Comparison of ENCODE assay signal across 37 mouse cellular contexts in the genomic region with DNA sequence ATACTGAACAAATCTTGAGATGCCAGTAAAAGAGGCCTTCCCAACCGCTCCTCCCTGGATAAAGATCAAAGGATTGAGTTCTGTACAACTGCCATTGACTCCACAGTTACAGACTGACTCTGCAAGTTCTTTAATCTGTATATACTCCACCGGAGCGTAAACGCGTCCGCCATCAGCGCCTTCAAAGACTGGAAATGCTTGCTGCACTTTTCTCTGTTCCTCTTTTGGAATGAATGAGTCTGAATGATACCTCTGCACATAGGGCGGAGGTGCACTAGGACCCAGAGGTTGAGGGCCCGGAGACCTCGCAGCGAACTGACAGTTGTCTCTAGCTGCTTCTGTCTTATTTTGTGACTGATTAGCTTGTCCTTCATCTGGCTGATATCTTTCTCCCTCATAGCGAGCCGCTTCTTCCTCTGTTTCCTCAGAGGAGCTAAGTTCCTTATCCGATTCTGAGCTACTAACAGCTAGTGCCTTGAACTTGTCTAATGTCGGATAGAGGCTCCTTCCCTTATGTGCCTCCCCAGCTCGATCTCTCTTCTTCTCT. TPM values are rescaled to one million over a fixed set of nuclear protein-coding genes. Genes with fewer than 3 reads are reported as not detected.
"Had no signal": no experiment of that assay in that cellular context is flagged by ENCODE, and none has a peak within 500 bp of the region (broad histone marks: within the 10 kb centered on the region; RNA-seq: fewer than 3 reads in every experiment).

No protein-coding gene starts in this region.

RNA-seq across cellular contexts. Expression of a gene that starts 48.7 kb away (rescaled TPM):
- total RNA-seq: left cerebral cortex, postnatal 10 days; left cerebral cortex, postnatal 14 days; left cerebral cortex, postnatal 25 days; left cerebral cortex, postnatal 36 days; left cerebral cortex, postnatal 4 days; megakaryocyte progenitor cell, adult 5-6 weeks; megakaryocyte, adult 5-6 weeks; megakaryocyte-erythroid progenitor cell, adult 5-6 weeks; midbrain, postnatal 0 days; monocyte, adult 5-6 weeks had no signal
- polyA plus RNA-seq: limb, embryonic 10.5 days; limb, embryonic 11.5 days; limb, embryonic 12.5 days; limb, embryonic 13.5 days; limb, embryonic 14.5 days; limb, embryonic 15.5 days; liver, embryonic 11.5 days; liver, embryonic 12.5 days; liver, embryonic 13.5 days; liver, embryonic 14.5 days; liver, embryonic 15.5 days; liver, embryonic 16.5 days; lung, embryonic 14.5 days; lung, embryonic 15.5 days; lung, embryonic 16.5 days; lung, postnatal 0 days; macrophage; midbrain, embryonic 10.5 days; midbrain, embryonic 11.5 days; midbrain, embryonic 12.5 days; midbrain, embryonic 13.5 days; midbrain, embryonic 14.5 days; midbrain, embryonic 15.5 days; midbrain, embryonic 16.5 days; midbrain, postnatal 0 days; myocyte; neural tube, embryonic 11.5 days; neural tube, embryonic 12.5 days had no signal
